Mouse (Mus musculus): ENCODE data around the gene Map4k5.

DNA sequence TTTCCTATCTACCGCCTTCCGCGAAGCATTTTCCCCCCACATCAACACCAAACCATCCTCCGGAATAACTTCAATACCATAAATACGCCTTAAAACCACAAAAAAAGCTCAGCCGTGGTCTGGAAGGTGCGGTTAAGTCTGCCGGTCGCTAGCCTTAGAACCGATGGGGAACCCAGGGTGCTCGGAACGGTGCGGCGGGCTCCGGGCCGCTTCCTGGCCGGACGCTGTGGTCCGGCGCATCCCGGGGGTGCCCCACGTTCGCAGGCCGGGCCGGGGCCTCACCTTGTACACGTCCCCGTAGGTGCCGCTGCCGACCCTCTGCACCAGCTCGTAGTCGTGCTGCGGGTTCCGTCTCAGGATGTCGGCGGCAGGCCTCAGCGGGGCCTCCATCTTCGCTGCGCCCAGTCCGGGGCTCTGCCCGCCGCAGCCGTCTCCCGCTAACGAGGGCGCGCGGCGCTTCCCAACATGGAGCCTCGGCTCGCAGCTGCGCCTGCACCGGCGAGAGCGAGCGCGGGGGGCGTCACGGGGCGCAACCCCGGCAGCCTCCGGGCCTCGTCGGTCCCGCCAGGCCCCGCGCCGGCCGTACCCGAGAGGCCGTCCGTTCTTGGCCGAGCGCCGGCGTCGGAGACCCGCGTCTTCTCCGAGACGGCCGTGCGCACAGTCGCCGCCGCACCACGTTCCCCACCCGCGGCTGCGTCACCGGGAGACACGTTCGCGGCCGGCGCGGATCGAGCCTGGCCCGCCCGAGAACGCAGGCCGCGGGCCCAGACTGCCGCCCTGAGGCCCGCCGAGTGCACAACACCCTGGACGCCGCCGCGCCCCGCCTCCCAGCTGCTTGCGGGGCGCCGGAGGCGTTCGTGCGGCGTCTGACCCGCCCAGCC is at the start of gene Map4k5, which contains the start of gene Atl1:
- TF ChIP-seq CTCF (conservative IDR thresholded peaks at IDR 0.05; ENCODE audit: low read length) (no peak), POU5F1 (IDR thresholded peaks at IDR 0.05; ENCODE audit: borderline replicate concordance, low read length) (no peak)
